Mouse (Mus musculus) hindbrain, embryonic 16.5 days (tissue): ENCODE measurements at regions not wholly inside any gene's neighbourhood (a gene's known extent, or its start where the extent isn't known, plus 50 kb on each side); places are given as distances from the start of the nearest gene placed in this dataset.

Source experiments
- ATAC-seq: fragments of 200-750 bp; cut with Nextera tagmentation; 2 replicates; pipeline ENCODE4 v1.8.0; 2017; ENCODE audit warnings: moderate TSS enrichment, moderate library complexity
- H3K27ac ChIP-seq: fragments of 300-500 bp; sonication (generic); 2 replicates; pipeline ENCODE4 v1.5.1; 2014; ENCODE audit warnings: low read depth, mild to moderate bottlenecking, control low read depth, low read length, moderate library complexity
- H3K27me3 ChIP-seq: fragments of 300-500 bp; sonication (generic); replicated peaks from 2 replicates; pipeline ENCODE4 v1.6.1; 2014; ENCODE audit warnings: low read length; ENCODE audit not compliant: control insufficient read depth, insufficient read depth
- H3K36me3 ChIP-seq: fragments of 300-500 bp; sonication (generic); 2 replicates; pipeline ENCODE4 v1.6.1; 2014; ENCODE audit warnings: mild to moderate bottlenecking, low read length, moderate library complexity, mixed read lengths; ENCODE audit not compliant: control insufficient read depth, insufficient read depth
- H3K4me1 ChIP-seq: fragments of 300-500 bp; sonication (generic); 2 replicates; pipeline ENCODE4 v1.6.1; 2014; ENCODE audit warnings: low read depth, low read length; ENCODE audit not compliant: control insufficient read depth, insufficient read depth
- H3K4me2 ChIP-seq: fragments of 300-500 bp; sonication (generic); 2 replicates; pipeline ENCODE4 v1.6.1; 2014; ENCODE audit warnings: mild to moderate bottlenecking, low read length, control low read depth, moderate library complexity
- H3K4me3 ChIP-seq: fragments of 300-500 bp; sonication (generic); 2 replicates; pipeline ENCODE4 v1.5.1; 2014; ENCODE audit warnings: mild to moderate bottlenecking, low read length, control low read depth, moderate library complexity
- H3K9ac ChIP-seq: fragments of 300-500 bp; sonication (generic); 2 replicates; pipeline ENCODE4 v1.6.1; 2014; ENCODE audit warnings: low read depth, mild to moderate bottlenecking, control low read depth, low read length, moderate library complexity
- H3K9me3 ChIP-seq: fragments of 300-500 bp; sonication (generic); 2 replicates; pipeline ENCODE4 v1.6.1; 2014; ENCODE audit warnings: mild to moderate bottlenecking, low read length, moderate library complexity; ENCODE audit not compliant: control insufficient read depth
- WGBS: fragments of 180-500 bp; shearing (Covaris S2); extraction: QIAGEN DNeasy Blood & Tissue Kit; methylation state at CpG from one replicate; pipeline ENCODE4 v1.1.7; 2014; 5-methylcytosine and 5-hydroxymethylcytosine counted together

- 67% methylated on average over 2 of the region's 2 CpGs for WGBS
- no peak overlapping the region for H3K9ac ChIP-seq
Measured at GRCm38 (mm10) chr17:52084455-52084854, 251.4 kb upstream of the Satb1 start.

GRCm38 (mm10) chr17:52079316-52079715, 246.2 kb upstream of the Satb1 start:
- no peaks in the 10 kb centered on the region for H3K9me3 ChIP-seq
- 80% methylated on average over 7 of the region's 7 CpGs for WGBS
- H3K36me3 ChIP-seq = no peaks in the 10 kb centered on the region
- no peak overlapping the region for H3K27ac ChIP-seq
- H3K4me1 ChIP-seq = no peaks in the 10 kb centered on the region
- H3K4me3 ChIP-seq = no peak overlapping the region
- H3K4me2 ChIP-seq = no peak overlapping the region
- no peak overlapping the region for H3K9ac ChIP-seq
- ATAC-seq = no peak
- no peaks in the 10 kb centered on the region for H3K27me3 ChIP-seq

More at GRCm38 (mm10) chr17:52084455-52084854, 251.4 kb upstream of the Satb1 start:
- no peaks in the 10 kb centered on the region for H3K9me3 ChIP-seq
- no peak overlapping the region for H3K4me2 ChIP-seq
- H3K27ac ChIP-seq = no peak overlapping the region
- no peaks in the 10 kb centered on the region for H3K36me3 ChIP-seq
- H3K4me3 ChIP-seq = no peak overlapping the region
- ATAC-seq = no peak
- no peaks in the 10 kb centered on the region for H3K4me1 ChIP-seq
- no peaks in the 10 kb centered on the region for H3K27me3 ChIP-seq

GRCm38 (mm10) chr17:52078496-52078895, 245.4 kb upstream of the Satb1 start:
- H3K9me3 ChIP-seq = no peaks in the 10 kb centered on the region
- H3K27ac ChIP-seq = no peak overlapping the region
- ATAC-seq = peak; percentile 73; the same call in 1 of the 2 replicates
- H3K36me3 ChIP-seq = no peaks in the 10 kb centered on the region
- no peaks in the 10 kb centered on the region for H3K4me1 ChIP-seq
- 63% methylated on average over 8 of the region's 8 CpGs for WGBS
- H3K9ac ChIP-seq = no peak overlapping the region
- H3K4me2 ChIP-seq = no peak overlapping the region
- no peaks in the 10 kb centered on the region for H3K27me3 ChIP-seq
- H3K4me3 ChIP-seq = no peak overlapping the region

GRCm38 (mm10) chr17:52077951-52078350, 244.9 kb upstream of the Satb1 start:
- 93% methylated on average over 4 of the region's 4 CpGs for WGBS
- Histone ChIP-seq H3K4me3 (no peak overlapping the region), H3K9ac (no peak overlapping the region), H3K27me3 (no peaks in the 10 kb centered on the region), H3K9me3 (no peaks in the 10 kb centered on the region), H3K4me1 (no peaks in the 10 kb centered on the region), H3K36me3 (no peaks in the 10 kb centered on the region), H3K4me2 (no peak overlapping the region), H3K27ac (no peak overlapping the region)
- ATAC-seq = no peak

GRCm38 (mm10) chr17:52076746-52077145, 243.7 kb upstream of the Satb1 start:
- Histone ChIP-seq H3K9ac (no peak overlapping the region), H3K9me3 (no peaks in the 10 kb centered on the region), H3K4me3 (no peak overlapping the region), H3K4me2 (no peak overlapping the region), H3K27me3 (no peaks in the 10 kb centered on the region), H3K27ac (no peak overlapping the region), H3K36me3 (no peaks in the 10 kb centered on the region), H3K4me1 (no peaks in the 10 kb centered on the region)
- no peak for ATAC-seq
- 86% methylated on average over 2 of the region's 2 CpGs for WGBS

- H3K9me3 ChIP-seq = no peaks in the 10 kb centered on the region
- 82% methylated on average over 2 of the region's 2 CpGs for WGBS
- no peak overlapping the region for H3K27ac ChIP-seq
- H3K9ac ChIP-seq = no peak overlapping the region
- no peaks in the 10 kb centered on the region for H3K4me1 ChIP-seq
- H3K36me3 ChIP-seq = no peaks in the 10 kb centered on the region
- H3K27me3 ChIP-seq = no peaks in the 10 kb centered on the region
- H3K4me2 ChIP-seq = no peak overlapping the region
- no peak overlapping the region for H3K4me3 ChIP-seq
- no peak for ATAC-seq
Measured at GRCm38 (mm10) chr17:52067721-52068120, 234.6 kb upstream of the Satb1 start.

GRCm38 (mm10) chr17:52064618-52065017, 231.5 kb upstream of the Satb1 start:
- no peak overlapping the region for H3K4me2 ChIP-seq
- 94% methylated on average over 5 of the region's 5 CpGs for WGBS
- H3K36me3 ChIP-seq = no peaks in the 10 kb centered on the region
- H3K9ac ChIP-seq = no peak overlapping the region
- no peak for ATAC-seq
- H3K4me3 ChIP-seq = no peak overlapping the region
- no peak overlapping the region for H3K27ac ChIP-seq
- no peaks in the 10 kb centered on the region for H3K4me1 ChIP-seq
- no peaks in the 10 kb centered on the region for H3K9me3 ChIP-seq
- H3K27me3 ChIP-seq = no peaks in the 10 kb centered on the region

GRCm38 (mm10) chr17:52063121-52063520, 230.0 kb upstream of the Satb1 start:
- H3K4me3 ChIP-seq = no peak overlapping the region
- no peaks in the 10 kb centered on the region for H3K36me3 ChIP-seq
- H3K27ac ChIP-seq = no peak overlapping the region
- H3K9me3 ChIP-seq = no peaks in the 10 kb centered on the region
- no peak for ATAC-seq
- no peaks in the 10 kb centered on the region for H3K27me3 ChIP-seq
- H3K9ac ChIP-seq = no peak overlapping the region
- WGBS = 87% methylated on average over 4 of the region's 4 CpGs
- no peak overlapping the region for H3K4me2 ChIP-seq
- no peaks in the 10 kb centered on the region for H3K4me1 ChIP-seq

- ATAC-seq = no peak
- Histone ChIP-seq H3K27me3 (no peaks in the 10 kb centered on the region), H3K27ac (no peak overlapping the region), H3K4me1 (no peaks in the 10 kb centered on the region), H3K36me3 (no peaks in the 10 kb centered on the region), H3K9me3 (no peaks in the 10 kb centered on the region), H3K9ac (no peak overlapping the region), H3K4me2 (no peak overlapping the region), H3K4me3 (no peak overlapping the region)
- whole genome bisulfite sequencing = 79% methylated on average over 11 of the region's 11 CpGs
Measured at GRCm38 (mm10) chr17:52062096-52062665, 229.1 kb upstream of the Satb1 start.

GRCm38 (mm10) chr17:52036479-52036878, 203.4 kb upstream of the Satb1 start:
- 95% methylated on average over 4 of the region's 4 CpGs for WGBS
- H3K4me3 ChIP-seq = no peak overlapping the region
- H3K27ac ChIP-seq = no peak overlapping the region
- no peak for ATAC-seq
- H3K9ac ChIP-seq = no peak overlapping the region
- no peak overlapping the region for H3K4me2 ChIP-seq
- H3K27me3 ChIP-seq = no peaks in the 10 kb centered on the region
- no peaks in the 10 kb centered on the region for H3K36me3 ChIP-seq
- H3K4me1 ChIP-seq = no peaks in the 10 kb centered on the region
- H3K9me3 ChIP-seq = no peaks in the 10 kb centered on the region
